In the genomic region with DNA sequence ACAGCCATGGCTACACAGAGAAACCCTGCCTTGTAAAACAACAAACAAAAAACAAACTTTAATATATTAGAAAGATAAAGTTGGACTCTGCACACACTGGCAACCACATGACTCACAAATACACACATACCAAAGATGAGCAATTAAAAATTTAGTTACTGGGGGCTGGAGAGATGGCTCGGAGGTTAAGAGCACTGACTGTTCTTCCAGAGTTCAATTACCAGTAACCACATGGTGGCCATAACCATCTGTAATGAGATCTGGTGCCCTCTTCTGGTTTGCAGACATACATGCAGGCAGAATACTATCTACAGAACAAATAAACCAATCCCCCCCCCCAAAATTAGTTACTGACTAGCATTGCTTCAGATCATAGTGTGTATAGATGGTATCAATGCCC, we compare ENCODE assay signal across 10 mouse cellular contexts. TPM values are rescaled to one million over a fixed set of nuclear protein-coding genes. Genes with fewer than 3 reads are reported as not detected.
DNase-seq lines count a peak whose midpoint lies in the region; ATAC-seq and TF ChIP-seq lines count a peak whose summit lies in the region.
"Had no signal": no experiment of that assay in that cellular context is flagged by ENCODE, and none has a peak within 500 bp of the region (broad histone marks: within the 10 kb centered on the region; RNA-seq: fewer than 3 reads in every experiment).

No protein-coding gene starts in this region.

- no peak overlapping the region for H3K4me3 ChIP-seq in layer of hippocampus, adult 2 months
- H3K4me3 ChIP-seq: forebrain, embryonic 13.5 days had no signal

- 0 out of 2 replicates have a peak, but pooled peaks have one; percentile 42 for ATAC-seq in erythroid progenitor cell, adult 5-6 weeks (replicated peaks; ENCODE audit: low FRiP score, poor library complexity, severe bottlenecking)
- ATAC-seq: forebrain, embryonic 13.5 days had no signal

- H3K27ac ChIP-seq in layer of hippocampus, adult 2 months, result peak overlapping the region; percentile 21; the same call in 1 of the 2 replicates
- H3K27ac ChIP-seq: forebrain, embryonic 13.5 days had no signal

- TF ChIP-seq CTCF in layer of hippocampus, adult 2 months (conservative IDR thresholded peaks at IDR 0.05), result peak; percentile 72

- peak; percentile 41 for DNase-seq in embryo, embryonic 10.5 days (ENCODE audit: low spot score)
- DNase-seq in embryo, embryonic 9.5 days (ENCODE audit: extremely low spot score), result no peak
- no peak for DNase-seq in layer of hippocampus, adult 2 months (ENCODE audit: low spot score in 2 of 2)
- no peak for DNase-seq in layer of hippocampus, adult 8-10 months (ENCODE audit: low spot score in 2 of 2)
- peak; percentile 15 for DNase-seq in CD4-positive helper T cell, adult 2 months (ENCODE audit: low read depth, low spot score)
- DNase-seq in layer of hippocampus, adult 9-11 months, result no peak
- DNase-seq in layer of hippocampus, postnatal 14 days (ENCODE audit: low spot score in 2 of 2), result no peak
- DNase-seq: cerebellum, adult 9-11 months had no signal

RNA-seq across cellular contexts. Expression of a gene that starts 58.7 kb away (rescaled TPM):
- total RNA-seq in layer of hippocampus, adult 2 months (2021), result 1 to 10 TPM; 2.5 to 4.9 TPM
- 1 to 10 TPM; 3.7 to 4.9 (median 3.9) TPM for total RNA-seq in layer of hippocampus, adult 8-10 months (2022)
- total RNA-seq in erythroid progenitor cell, adult 5-6 weeks (2015; ENCODE audit: low replicate concordance), result 1.1 TPM in 1 of 2 replicates, not detected in the other
- total RNA-seq in erythroid progenitor cell, adult 5-6 weeks (2017; ENCODE audit: low replicate concordance), result 0.13 TPM in 1 of 2 replicates, not detected in the other
- 1 to 10 TPM; 5.1 to 7.0 TPM for total RNA-seq in layer of hippocampus, postnatal 14 days (2021)

Comparison
In these comparisons a context has a peak if more than half of its experiments do, and no peak if none do; other contexts are left out.
1. DNase-seq: peak in embryo, embryonic 10.5 days (single experiment) and CD4-positive helper T cell, adult 2 months (single experiment); none in embryo, embryonic 9.5 days (single experiment), layer of hippocampus, adult 2 months (0 of 2), layer of hippocampus, adult 8-10 months (0 of 2), layer of hippocampus, adult 9-11 months (single experiment) and layer of hippocampus, postnatal 14 days (0 of 2).